Mouse (Mus musculus): Measurements from ENCODE around the gene Tbca.

DNA sequence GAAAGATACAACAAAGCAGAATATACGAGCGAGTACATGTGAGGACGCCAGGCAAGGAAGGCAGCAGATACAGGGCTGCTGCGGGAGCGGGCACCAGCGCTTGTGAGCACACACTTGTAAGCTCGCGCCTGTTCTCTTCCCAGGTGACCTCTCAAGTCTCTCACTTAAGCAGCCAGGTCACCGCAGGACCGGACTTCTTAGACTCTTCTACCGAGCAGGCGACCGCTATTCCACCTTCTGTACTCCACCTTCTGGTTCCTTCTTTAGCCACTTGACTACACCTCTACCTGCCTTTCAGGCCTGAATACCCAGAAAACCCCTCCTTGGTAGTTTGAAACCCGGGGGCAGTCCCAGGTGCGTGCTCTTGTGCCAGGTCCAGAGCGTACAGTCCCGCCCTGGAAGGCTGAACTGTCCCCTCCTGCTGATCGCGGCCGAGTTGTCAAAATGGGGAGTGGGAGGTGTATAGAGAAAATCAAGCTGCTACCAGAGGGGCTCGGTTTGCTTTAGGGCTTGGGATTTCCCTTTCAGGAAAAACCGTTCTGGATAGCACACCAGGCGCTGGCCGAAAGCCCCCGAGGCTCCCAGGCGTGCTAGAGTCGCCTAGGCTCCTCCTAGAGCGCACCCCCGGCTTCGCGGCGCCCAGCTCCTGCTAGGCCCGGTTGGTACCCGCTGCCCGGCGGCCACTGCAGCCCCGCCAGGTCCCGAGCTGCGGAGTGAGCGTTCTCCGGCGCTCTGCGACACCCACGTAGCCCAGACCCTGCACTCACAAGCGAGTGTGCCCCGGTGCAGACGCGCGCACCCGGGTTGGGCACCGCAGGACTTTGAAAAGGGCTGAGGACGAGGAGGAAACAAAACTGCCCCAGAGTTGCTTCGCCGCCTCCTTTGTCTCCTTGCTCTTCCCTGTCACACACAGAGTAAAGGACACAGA lies 84.7 kb downstream of the Tbca start:
- no peak for TF ChIP-seq CTCF (IDR thresholded peaks at IDR 0.05; ENCODE audit: low read depth, low read length)
- no peak for TF ChIP-seq POLR2AphosphoS5 (IDR thresholded peaks at IDR 0.05; ENCODE audit: insufficient replicate concordance, low read depth, low read length)

Data from G1E (cell line).